Mouse (Mus musculus) liver, embryonic 14.5 days (tissue): ENCODE measurements around the gene Mup9. TPM values are rescaled to one million over a fixed set of nuclear protein-coding genes. Genes with fewer than 3 reads are reported as not detected.
"Not testable (repeated sequence)": the region's sequence is repeated elsewhere in the genome, so short reads cannot be mapped to it uniquely, and the experiment has no call there.

ENCODE experiments used
- ATAC-seq: fragments of 200-750 bp; cut with Nextera tagmentation; 2 replicates; pipeline ENCODE4 v1.8.0; 2017; ENCODE audit warnings: moderate number of reproducible peaks, mild to moderate bottlenecking, moderate library complexity; ENCODE audit not compliant: insufficient read depth
- DNase-seq, 3 experiments: peaks; one replicate each; pipeline ENCODE4 v3.0.0-alpha.2; 2012 to 2013; ENCODE audit warnings: low read depth in 3 of 3, low spot score in 3 of 3
- H3K27ac ChIP-seq: fragments of 300-500 bp; sonication (generic); 2 replicates; pipeline ENCODE4 v1.5.1; 2014; ENCODE audit warnings: moderate library complexity, mild to moderate bottlenecking, control low read depth, inconsistent platforms
- H3K27me3 ChIP-seq: fragments of 300-500 bp; sonication (generic); 2 replicates; pipeline ENCODE4 v1.6.1; 2014; ENCODE audit warnings: mild to moderate bottlenecking, low read length, moderate library complexity; ENCODE audit not compliant: control insufficient read depth, insufficient read depth
- H3K36me3 ChIP-seq: fragments of 300-500 bp; sonication (generic); replicated peaks from 2 replicates; pipeline ENCODE4 v1.6.1; 2014; ENCODE audit warnings: low read depth; ENCODE audit not compliant: control insufficient read depth, insufficient read depth
- H3K4me1 ChIP-seq, 2 experiments: fragments of 200-500 bp in 1 of 2; fragments of 300-500 bp in 1 of 2; sonication (generic) in 1 of 2; replicated peaks; 2 replicates each; pipeline ENCODE4 v1.6.1; 2012 to 2014; ENCODE audit warnings: antibody characterized with exemption in 1 of 2, inconsistent platforms in 1 of 2, low read length in 1 of 2; ENCODE audit not compliant: control insufficient read depth in 2 of 2, insufficient read depth in 2 of 2
- H3K4me2 ChIP-seq: fragments of 300-500 bp; sonication (generic); 2 replicates; pipeline ENCODE4 v1.6.1; 2014; ENCODE audit warnings: low read depth, mild to moderate bottlenecking, control low read depth, moderate library complexity
- H3K4me3 ChIP-seq, 2 experiments: fragments of 200-500 bp in 1 of 2; fragments of 300-500 bp in 1 of 2; sonication (generic) in 1 of 2; 2 replicates each; pipeline ENCODE4 v1.5.1; 2012 to 2014; ENCODE audit warnings: low read depth in 2 of 2, low read length in 2 of 2, mild to moderate bottlenecking in 2 of 2, control low read depth in 1 of 2, inconsistent platforms in 1 of 2, moderate library complexity in 1 of 2; ENCODE audit not compliant: insufficient read depth in 1 of 2
- H3K9ac ChIP-seq: fragments of 300-500 bp; sonication (generic); replicated peaks from 2 replicates; pipeline ENCODE4 v1.6.1; 2014; ENCODE audit warnings: mild to moderate bottlenecking, control low read depth, moderate library complexity
- H3K9me3 ChIP-seq: fragments of 300-500 bp; sonication (generic); 2 replicates; pipeline ENCODE4 v1.6.1; 2016; ENCODE audit warnings: low read length, mixed read lengths; ENCODE audit not compliant: control insufficient read depth
- WGBS: fragments of 180-500 bp; shearing (Covaris S2); extraction: QIAGEN DNeasy Blood & Tissue Kit; methylation state at CpG from one replicate; pipeline ENCODE4 v1.1.7; 2014; ENCODE audit not compliant: insufficient replicate concordance; 5-methylcytosine and 5-hydroxymethylcytosine counted together
- polyA plus RNA-seq, 2 experiments: library from polyadenylated mRNA; depleted of rRNA in 1 of 2; stranded (reverse) in 1 of 2; unstranded in 1 of 2; fragments of >200 nt; fragmentation: Nextera tagmentation in 1 of 2; extraction: Ambion mirVana in 1 of 2; gene quantifications; 2 replicates each; pipeline versions ENCODE4 v1.2.1 to v1.2.3; 2012 to 2014

Mup9 gene
- polyA plus RNA-seq (2012; rRNA removed), result not detected in 2 replicates
- not detected in 2 replicates for polyA plus RNA-seq (2014; fragmentation: Nextera tagmentation; extraction: Ambion mirVana)

- H3K36me3 ChIP-seq, H3K27ac ChIP-seq, H3K4me1 ChIP-seq, H3K27me3 ChIP-seq, H3K9me3 ChIP-seq, H3K9ac ChIP-seq, ATAC-seq, H3K4me2 ChIP-seq, DNase-seq, H3K4me3 ChIP-seq: not testable (repeated sequence)
- 47% methylated on average over 3 of the region's 3 CpGs for WGBS
These were observed at the start of gene Mup9 for GRCm38 (mm10) chr4:60421852-60422251. Gene Mup9, minus strand, starts transcription at chr4:60421952.

Other genes with a start within 250 kb of the Mup9 start
- gene Mup8, start 199.4 kb downstream of the Mup9 start, polyA plus RNA-seq (2012; rRNA removed), result not detected in 2 replicates
- gene Mup8, start 199.4 kb downstream of the Mup9 start, polyA plus RNA-seq (2014; fragmentation: Nextera tagmentation; extraction: Ambion mirVana), result not detected in 2 replicates
- gene Mup1, start 80.0 kb upstream of the Mup9 start, polyA plus RNA-seq (2012; rRNA removed), result not detected in 2 replicates
- not detected in 2 replicates for gene Mup1, start 80.0 kb upstream of the Mup9 start, polyA plus RNA-seq (2014; fragmentation: Nextera tagmentation; extraction: Ambion mirVana)
- gene Mup10, start 160.2 kb upstream of the Mup9 start, polyA plus RNA-seq (2012; rRNA removed), result not detected in 2 replicates
- not detected in 2 replicates for gene Mup10, start 160.2 kb upstream of the Mup9 start, polyA plus RNA-seq (2014; fragmentation: Nextera tagmentation; extraction: Ambion mirVana)
- not detected in 2 replicates for gene Mup11, start 240.5 kb upstream of the Mup9 start, polyA plus RNA-seq (2012; rRNA removed)
- gene Mup11, start 240.5 kb upstream of the Mup9 start, polyA plus RNA-seq (2014; fragmentation: Nextera tagmentation; extraction: Ambion mirVana), result not detected in 2 replicates